Mouse (Mus musculus): ENCODE measurements around the gene Prim2. TPM values are rescaled to one million over a fixed set of nuclear protein-coding genes. Genes with fewer than 3 reads are reported as not detected.

The Prim2 gene
- total RNA-seq, 1 experiment = 39.0 TPM

DNA sequence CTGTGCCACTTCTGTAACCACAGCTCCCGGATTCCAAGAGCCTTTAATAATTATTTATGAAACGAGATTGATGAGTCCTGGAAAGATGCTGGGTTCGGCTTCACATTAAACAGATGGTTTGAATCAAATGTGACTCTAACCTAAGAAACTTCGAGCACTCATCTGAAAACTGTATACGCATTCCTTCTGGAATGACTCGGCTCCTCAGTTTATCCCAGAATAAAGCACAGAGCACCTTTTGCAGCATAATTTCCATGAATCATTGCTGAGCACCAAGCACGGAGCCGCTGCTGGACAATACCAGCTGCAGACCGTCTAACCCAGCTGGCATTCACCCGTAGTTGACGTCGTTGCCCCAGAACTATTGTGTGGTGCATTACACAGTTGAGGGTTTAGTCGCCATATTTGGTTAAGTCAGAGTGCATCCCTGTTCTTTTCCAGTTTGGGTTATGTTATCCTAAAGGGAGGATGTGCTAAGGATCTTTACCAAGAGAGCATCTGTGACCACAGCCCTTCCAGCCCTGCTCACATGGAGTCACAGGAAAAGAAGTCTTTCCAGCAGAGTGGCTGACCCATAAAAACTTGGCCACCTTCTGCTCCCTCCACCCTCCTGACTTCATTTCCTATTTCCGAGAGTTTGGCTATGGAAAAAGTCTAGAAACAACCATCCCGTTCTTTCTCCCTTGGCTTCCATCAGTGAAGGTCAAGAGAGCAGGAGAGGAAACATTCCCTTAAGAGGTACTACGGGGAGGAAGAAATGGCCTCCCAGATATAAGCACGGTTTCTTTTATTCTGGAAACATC, 3.8 kb upstream of the Prim2 start:
- no peaks in the 10 kb centered on the region for H3K9me3 ChIP-seq (ENCODE audit: control insufficient read depth, insufficient read depth, low read depth, low read length)
- H3K9ac ChIP-seq (ENCODE audit: insufficient read depth, low read depth, low read length, poor library complexity, severe bottlenecking) = no peak overlapping the region
- TF ChIP-seq ZC3H11A (IDR thresholded peaks at IDR 0.05; ENCODE audit: borderline replicate concordance, low read depth, low read length) (no peak), CHD2 (IDR thresholded peaks at IDR 0.05; ENCODE audit: low read depth, low read length) (no peak), MAFK (IDR thresholded peaks at IDR 0.05; ENCODE audit: insufficient read depth, low read depth, low read length) (no peak), ZNF384 (IDR thresholded peaks at IDR 0.05; ENCODE audit: low read depth, low read length) (no peak), HCFC1 (IDR thresholded peaks at IDR 0.05; ENCODE audit: borderline replicate concordance, insufficient read depth, low read length) (no peak)
- H3K36me3 ChIP-seq (ENCODE audit: control insufficient read depth, insufficient read depth, low read length, poor library complexity, severe bottlenecking) = no peaks in the 10 kb centered on the region
- no peaks in the 10 kb centered on the region for H3K4me1 ChIP-seq (ENCODE audit: control insufficient read depth in 2 of 2, insufficient read depth in 2 of 2, low read length in 2 of 2, poor library complexity in 1 of 2)
- H3K27ac ChIP-seq (ENCODE audit: insufficient read depth, low read depth, low read length, poor library complexity, severe bottlenecking) = no peak overlapping the region
- in situ Hi-C loops (cut with MboI; ENCODE audit: low sequenced_read_pairs in 2 of 2, unreplicated experiment in 2 of 2) = no loop called here
- H3K4me3 ChIP-seq (ENCODE audit: insufficient read depth in 1 of 2, low read depth in 1 of 2, low read length in 2 of 2, poor library complexity in 1 of 2, severe bottlenecking in 1 of 2) = no peak overlapping the region
- no peak for DNase-seq (ENCODE audit: low read depth, low spot score)

- Histone ChIP-seq H3K4me1 (ENCODE audit: control insufficient read depth in 2 of 2, insufficient read depth in 2 of 2, low read length in 2 of 2, poor library complexity in 1 of 2) (no peaks in the 10 kb centered on the region), H3K9ac (ENCODE audit: insufficient read depth, low read depth, low read length, poor library complexity, severe bottlenecking) (no peak overlapping the region), H3K27ac (ENCODE audit: insufficient read depth, low read depth, low read length, poor library complexity, severe bottlenecking) (no peak overlapping the region), H3K36me3 (ENCODE audit: control insufficient read depth, insufficient read depth, low read length, poor library complexity, severe bottlenecking) (no peaks in the 10 kb centered on the region; the same call in 1 of the 2 replicates), H3K4me3 (ENCODE audit: insufficient read depth in 1 of 2, low read depth in 1 of 2, low read length in 2 of 2, poor library complexity in 1 of 2, severe bottlenecking in 1 of 2) (no peak overlapping the region), H3K9me3 (ENCODE audit: control insufficient read depth, insufficient read depth, low read depth, low read length) (no peaks in the 10 kb centered on the region)
- in situ Hi-C loops (cut with MboI; ENCODE audit: low sequenced_read_pairs in 2 of 2, unreplicated experiment in 2 of 2) = no loop called here
- DNase-seq (ENCODE audit: low read depth, low spot score) = peak; percentile 38
- no peak for TF ChIP-seq HCFC1 (IDR thresholded peaks at IDR 0.05; ENCODE audit: borderline replicate concordance, insufficient read depth, low read length)
- no peak for TF ChIP-seq CHD2 (IDR thresholded peaks at IDR 0.05; ENCODE audit: low read depth, low read length)
- no peak for TF ChIP-seq ZC3H11A (IDR thresholded peaks at IDR 0.05; ENCODE audit: borderline replicate concordance, low read depth, low read length)
- TF ChIP-seq MAFK (IDR thresholded peaks at IDR 0.05; ENCODE audit: insufficient read depth, low read depth, low read length) = no peak
- no peak for TF ChIP-seq ZNF384 (IDR thresholded peaks at IDR 0.05; ENCODE audit: low read depth, low read length)
These were observed 2.9 kb upstream of the Prim2 start for GRCm38 (mm10) chr1:33672514-33672913.

- Histone ChIP-seq H3K4me1 (ENCODE audit: control insufficient read depth in 2 of 2, insufficient read depth in 2 of 2, low read length in 2 of 2, poor library complexity in 1 of 2) (no peaks in the 10 kb centered on the region), H3K27ac (ENCODE audit: insufficient read depth, low read depth, low read length, poor library complexity, severe bottlenecking) (no peak overlapping the region), H3K9me3 (ENCODE audit: control insufficient read depth, insufficient read depth, low read depth, low read length) (no peaks in the 10 kb centered on the region), H3K36me3 (ENCODE audit: control insufficient read depth, insufficient read depth, low read length, poor library complexity, severe bottlenecking) (no peaks in the 10 kb centered on the region; the same call in 1 of the 2 replicates), H3K9ac (ENCODE audit: insufficient read depth, low read depth, low read length, poor library complexity, severe bottlenecking) (no peak overlapping the region), H3K4me3 (ENCODE audit: insufficient read depth in 1 of 2, low read depth in 1 of 2, low read length in 2 of 2, poor library complexity in 1 of 2, severe bottlenecking in 1 of 2) (no peak overlapping the region)
- DNase-seq (ENCODE audit: low read depth, low spot score) = no peak
- in situ Hi-C loops (cut with MboI; ENCODE audit: low sequenced_read_pairs in 2 of 2, unreplicated experiment in 2 of 2) = no loop called here
- no peak for TF ChIP-seq CHD2 (IDR thresholded peaks at IDR 0.05; ENCODE audit: low read depth, low read length)
- no peak for TF ChIP-seq HCFC1 (IDR thresholded peaks at IDR 0.05; ENCODE audit: borderline replicate concordance, insufficient read depth, low read length)
- no peak for TF ChIP-seq MAFK (IDR thresholded peaks at IDR 0.05; ENCODE audit: insufficient read depth, low read depth, low read length)
- no peak for TF ChIP-seq ZNF384 (IDR thresholded peaks at IDR 0.05; ENCODE audit: low read depth, low read length)
- no peak for TF ChIP-seq ZC3H11A (IDR thresholded peaks at IDR 0.05; ENCODE audit: borderline replicate concordance, low read depth, low read length)
These were observed 2.5 kb upstream of the Prim2 start for GRCm38 (mm10) chr1:33672083-33672482.

DNA sequence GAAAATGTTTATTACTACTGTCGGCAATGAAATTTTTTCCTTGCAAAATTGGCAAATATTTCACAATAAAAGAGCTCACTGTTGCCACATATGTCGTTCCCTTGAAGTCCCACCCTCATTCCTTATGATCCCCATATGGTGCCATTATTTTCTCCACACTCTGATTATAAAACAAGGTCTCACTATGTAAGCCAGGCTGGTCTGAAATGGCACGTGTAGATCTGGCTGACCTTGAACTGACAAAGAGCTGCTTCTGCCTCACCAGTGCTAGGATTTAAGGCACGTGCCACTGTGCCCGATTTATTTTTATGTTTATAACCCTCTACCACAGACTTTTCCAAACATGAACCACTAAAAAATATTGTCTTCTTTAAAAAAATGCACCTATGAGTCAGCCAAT, 1.8 kb upstream of the Prim2 start:
- H3K9me3 ChIP-seq (ENCODE audit: control insufficient read depth, insufficient read depth, low read depth, low read length) = no peaks in the 10 kb centered on the region
- H3K4me3 ChIP-seq (ENCODE audit: insufficient read depth in 1 of 2, low read depth in 1 of 2, low read length in 2 of 2, poor library complexity in 1 of 2, severe bottlenecking in 1 of 2) = no peak overlapping the region
- H3K4me1 ChIP-seq (ENCODE audit: control insufficient read depth in 2 of 2, insufficient read depth in 2 of 2, low read length in 2 of 2, poor library complexity in 1 of 2) = no peaks in the 10 kb centered on the region
- H3K27ac ChIP-seq (ENCODE audit: insufficient read depth, low read depth, low read length, poor library complexity, severe bottlenecking) = no peak overlapping the region
- no peak for DNase-seq (ENCODE audit: low read depth, low spot score)
- no peak overlapping the region for H3K9ac ChIP-seq (ENCODE audit: insufficient read depth, low read depth, low read length, poor library complexity, severe bottlenecking)
- no peak for TF ChIP-seq ZC3H11A (IDR thresholded peaks at IDR 0.05; ENCODE audit: borderline replicate concordance, low read depth, low read length)
- no peak for TF ChIP-seq CHD2 (IDR thresholded peaks at IDR 0.05; ENCODE audit: low read depth, low read length)
- no peak for TF ChIP-seq HCFC1 (IDR thresholded peaks at IDR 0.05; ENCODE audit: borderline replicate concordance, insufficient read depth, low read length)
- TF ChIP-seq ZNF384 (IDR thresholded peaks at IDR 0.05; ENCODE audit: low read depth, low read length) = no peak
- TF ChIP-seq MAFK (IDR thresholded peaks at IDR 0.05; ENCODE audit: insufficient read depth, low read depth, low read length) = no peak
- no peaks in the 10 kb centered on the region; the same call in 1 of the 2 replicates for H3K36me3 ChIP-seq (ENCODE audit: control insufficient read depth, insufficient read depth, low read length, poor library complexity, severe bottlenecking)
- in situ Hi-C loops (cut with MboI; ENCODE audit: low sequenced_read_pairs in 2 of 2, unreplicated experiment in 2 of 2) = no loop called here
